Mouse (Mus musculus) embryo, embryonic 11.5 days (tissue): Measurements from ENCODE around the gene Dnajb11.
A peak's percentile ranks its signal among the peaks of the same experiment; 100 is the strongest.

Source experiments
- DNase-seq: peaks from one replicate; pipeline ENCODE4 v3.0.0-alpha.2; 2012; ENCODE audit warnings: low read depth, low spot score

Dnajb11 gene

GRCm38 (mm10) chr16:22857431-22858113 is at the start of gene Dnajb11, which contains the start of gene Tbccd1:
Dnajb11 (plus strand) TSS chr16:22857845.
Tbccd1 (minus strand) TSS chr16:22857669.
- DNase-seq: peak; percentile 98

- no peak for DNase-seq
These were observed 46.2 kb upstream of the Dnajb11 start, which contains the start of gene Crygs for GRCm38 (mm10) chr16:22811477-22811876. Crygs (minus strand) TSS chr16:22811577.

DNA sequence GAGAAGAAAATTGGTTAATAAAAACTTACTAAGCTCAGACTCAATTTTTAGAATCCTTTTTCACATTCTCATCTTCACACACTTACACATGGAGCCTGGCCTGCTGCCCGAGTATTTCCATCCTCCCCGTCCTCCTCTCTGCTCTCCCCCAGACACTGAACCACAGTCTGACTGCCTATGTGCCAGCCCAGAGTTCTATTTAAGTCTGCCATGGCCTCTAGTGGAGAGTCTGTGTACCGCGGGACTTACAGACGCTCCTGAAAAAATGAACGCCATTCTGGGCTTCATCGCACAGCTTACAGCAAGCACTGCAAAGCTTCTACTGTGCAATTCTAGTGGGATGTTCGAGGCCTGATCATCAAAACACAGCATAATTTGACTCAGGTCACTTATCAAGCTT is 36.9 kb upstream of the Dnajb11 start:
- DNase-seq: no peak

DNA sequence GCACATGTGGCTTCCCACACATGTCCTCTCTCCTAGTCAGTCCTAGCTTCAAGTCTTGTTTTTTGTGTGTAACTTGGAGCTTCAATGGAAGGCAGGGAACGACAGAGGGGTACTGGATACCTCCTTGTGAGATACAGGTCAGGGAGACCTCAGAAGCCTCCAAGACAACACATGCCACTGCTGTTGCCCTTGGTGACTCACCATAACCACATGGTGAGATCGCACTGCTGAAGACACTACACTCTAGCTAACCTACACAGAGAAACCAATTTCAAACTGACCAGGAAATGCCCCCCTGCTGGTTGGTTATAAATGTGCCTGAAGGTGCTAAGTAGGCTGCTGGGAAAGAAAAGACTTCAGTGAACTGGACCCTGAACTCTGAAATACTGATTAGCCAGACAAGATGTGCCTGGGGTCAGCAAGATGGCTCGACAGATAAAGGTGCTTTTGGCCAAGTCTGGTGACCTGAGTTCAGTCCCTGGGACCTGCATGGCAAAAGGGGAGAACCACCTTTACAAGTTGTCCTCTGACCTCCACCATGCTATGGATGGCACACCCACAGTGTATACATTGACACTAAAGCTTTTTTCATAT is 24.6 kb upstream of the Dnajb11 start:
- no peak for DNase-seq

GRCm38 (mm10) chr16:22839146-22839857 is 18.3 kb upstream of the Dnajb11 start:
- DNase-seq: no peak

DNA sequence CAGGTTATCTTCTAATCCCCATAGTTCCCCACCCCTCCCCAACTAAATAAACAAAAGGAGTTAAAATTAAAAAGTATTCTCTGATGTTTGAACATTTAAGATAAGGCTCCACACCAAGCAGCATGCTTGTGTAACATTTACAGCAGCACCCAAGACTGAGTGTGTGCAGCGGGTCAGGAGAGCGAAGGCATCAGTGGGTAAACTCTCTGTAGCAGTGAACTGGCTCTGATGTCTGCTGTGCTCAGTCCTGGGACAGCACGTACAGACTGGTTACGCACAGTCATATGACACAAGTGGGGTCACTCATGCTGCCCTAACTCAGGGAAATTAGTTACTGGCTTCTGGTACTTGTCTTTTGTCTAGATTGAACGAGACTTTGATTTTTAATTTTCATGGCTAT is 14.8 kb upstream of the Dnajb11 start:
- DNase-seq: no peak

GRCm38 (mm10) chr16:22844061-22844801 is 13.4 kb upstream of the Dnajb11 start:
- peak; percentile 64 for DNase-seq

- DNase-seq: no peak
These were observed 12.8 kb upstream of the Dnajb11 start for GRCm38 (mm10) chr16:22844834-22845233.

DNA sequence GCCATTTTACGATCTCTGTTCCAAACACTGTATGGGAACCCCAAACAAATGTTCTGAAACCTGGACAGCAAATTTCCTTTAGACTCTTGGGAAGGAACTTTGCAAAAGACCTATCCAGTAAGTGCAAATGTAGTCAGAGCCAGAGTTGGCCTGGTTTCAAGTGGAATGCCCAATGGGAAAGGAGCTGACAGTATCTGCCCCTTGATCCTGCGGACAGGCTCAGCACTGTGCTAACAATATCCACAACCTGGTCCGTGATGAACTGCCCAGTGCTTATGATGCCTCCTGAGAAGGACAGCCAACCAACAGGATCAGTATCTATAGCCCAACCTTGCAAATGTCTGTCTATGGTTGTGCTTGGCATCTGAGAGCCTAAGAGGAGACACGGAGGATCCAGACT is 12.2 kb upstream of the Dnajb11 start:
- DNase-seq: no peak

- no peak for DNase-seq
These were observed 10.0 kb upstream of the Dnajb11 start for GRCm38 (mm10) chr16:22847686-22848085.

- DNase-seq: no peak
These were observed 9.3 kb upstream of the Dnajb11 start for GRCm38 (mm10) chr16:22848331-22848730.

- DNase-seq: no peak
These were observed 4.9 kb upstream of the Dnajb11 start for GRCm38 (mm10) chr16:22852709-22853108.

DNA sequence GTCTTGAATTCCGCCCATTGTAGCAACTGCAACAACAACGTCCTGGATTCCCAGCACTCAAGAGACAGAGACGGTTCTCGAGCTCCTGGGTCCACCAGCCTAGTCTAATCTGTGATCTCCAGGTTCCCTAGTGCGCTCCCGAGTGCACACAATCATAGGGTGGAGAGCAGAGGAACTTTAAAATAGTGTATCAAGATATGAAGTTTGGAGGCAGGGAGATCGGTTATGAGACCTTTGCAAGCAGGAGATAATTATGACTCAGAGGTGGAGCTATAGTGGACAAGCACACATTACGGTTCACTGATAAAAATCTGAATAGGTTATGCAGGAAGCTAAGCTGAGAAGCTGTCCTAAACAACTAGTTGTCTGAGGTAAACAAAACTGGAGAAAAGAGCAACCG is 872 bp upstream of the Dnajb11 start:
- no peak for DNase-seq

GRCm38 (mm10) chr16:22872397-22872796 is 14.8 kb downstream of the Dnajb11 start:
- no peak for DNase-seq

DNA sequence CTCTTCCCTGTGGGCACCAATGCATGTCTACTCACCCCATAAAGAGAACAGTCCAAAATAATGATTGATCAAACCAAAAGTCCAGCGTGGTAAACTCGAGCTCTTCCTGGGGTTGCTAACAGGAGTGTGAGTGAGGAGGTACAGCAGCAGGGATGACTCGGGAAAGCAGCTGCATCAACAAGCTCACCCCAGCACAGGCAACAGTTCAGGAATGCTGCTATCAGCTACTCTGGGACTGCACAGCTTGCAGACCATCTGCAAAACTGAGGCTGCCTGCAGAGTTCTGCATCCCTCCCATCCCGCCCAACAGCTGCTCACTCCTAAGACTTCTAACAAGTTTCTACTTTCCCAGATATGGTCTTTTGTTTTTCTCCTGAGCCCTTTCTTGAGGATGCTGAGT is 15.7 kb downstream of the Dnajb11 start:
- DNase-seq: no peak

- DNase-seq: peak; percentile 17
These were observed 18.8 kb downstream of the Dnajb11 start for GRCm38 (mm10) chr16:22876218-22877043.

- no peak for DNase-seq
These were observed 20.2 kb downstream of the Dnajb11 start for GRCm38 (mm10) chr16:22877660-22878390.

DNA sequence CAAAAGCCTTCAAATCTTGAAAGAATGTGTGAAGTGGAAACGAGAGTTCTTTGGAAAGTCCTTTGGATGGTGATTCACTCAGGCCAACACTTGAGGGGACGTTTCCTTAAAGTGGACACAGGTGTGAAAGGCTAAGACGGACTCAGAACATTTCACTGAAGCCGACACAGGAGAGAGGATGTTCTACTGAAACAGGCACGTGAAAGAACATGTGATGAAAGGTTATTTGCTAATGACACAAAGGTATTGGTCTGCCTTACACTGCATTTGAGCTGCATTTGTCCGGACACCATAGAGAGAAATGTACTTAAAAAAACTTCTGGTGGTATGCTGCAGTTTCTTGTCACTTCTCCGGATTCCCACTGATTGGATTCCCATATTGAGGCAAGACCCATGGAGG is 21.1 kb downstream of the Dnajb11 start:
- no peak for DNase-seq

- DNase-seq: no peak
These were observed 22.4 kb downstream of the Dnajb11 start for GRCm38 (mm10) chr16:22879945-22880595.

DNA sequence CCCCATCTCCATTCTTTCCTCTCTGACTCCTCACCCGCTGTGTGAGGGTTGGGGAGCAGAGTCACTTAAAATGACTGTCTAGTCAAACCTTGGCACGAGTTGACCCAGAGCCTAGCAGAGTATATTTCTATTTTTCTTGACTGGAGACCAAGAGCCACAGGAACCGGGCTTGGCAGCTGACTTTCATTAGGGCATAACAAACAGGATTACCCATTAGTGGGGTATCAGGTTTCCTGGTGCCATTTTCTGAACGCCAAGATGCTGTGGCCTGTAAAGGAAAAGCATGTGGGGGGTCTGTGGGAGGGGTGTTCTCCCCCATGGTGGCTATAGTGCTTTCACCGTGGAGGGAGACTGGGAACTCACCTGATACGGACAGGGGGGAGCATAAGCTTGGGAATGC is 23.3 kb downstream of the Dnajb11 start:
- peak; percentile 13 for DNase-seq
